Mouse (Mus musculus) ES-E14 (cell line): Measurements from ENCODE around the gene Cldn5. TPM values are rescaled to one million over a fixed set of nuclear protein-coding genes. Genes with fewer than 3 reads are reported as not detected.
A peak's percentile ranks its signal among the peaks of the same experiment; 100 is the strongest.

Source experiments
- DNase-seq: peaks from one replicate; pipeline ENCODE4 v3.0.0-alpha.2; 2013; ENCODE audit warnings: low read depth, low spot score
- H3K27ac ChIP-seq: 2 replicates; pipeline ENCODE4 v1.5.1; 2012; ENCODE audit warnings: low read depth, mild to moderate bottlenecking, low read length, moderate library complexity, mixed read lengths; ENCODE audit not compliant: poor library complexity, insufficient read depth, severe bottlenecking
- H3K36me3 ChIP-seq: 2 replicates; pipeline ENCODE4 v1.6.1; 2012; ENCODE audit warnings: mild to moderate bottlenecking, low read length, moderate library complexity, mixed read lengths; ENCODE audit not compliant: control insufficient read depth, poor library complexity, insufficient read depth, severe bottlenecking
- H3K4me1 ChIP-seq, 2 experiments: fragments of 150-350 bp in 1 of 2; sonication (generic) in 1 of 2; 2 replicates each; pipeline ENCODE4 v1.6.1; 2012; ENCODE audit warnings: low read length in 2 of 2, mild to moderate bottlenecking in 1 of 2, mixed read lengths in 1 of 2; ENCODE audit not compliant: control insufficient read depth in 2 of 2, insufficient read depth in 2 of 2, poor library complexity in 1 of 2
- H3K4me3 ChIP-seq, 2 experiments: fragments of 150-350 bp in 1 of 2; sonication (generic) in 1 of 2; 2 replicates each; pipeline ENCODE4 v1.5.1; 2012; ENCODE audit warnings: low read length in 2 of 2, low read depth in 1 of 2, mild to moderate bottlenecking in 1 of 2, mixed read lengths in 1 of 2; ENCODE audit not compliant: insufficient read depth in 1 of 2, poor library complexity in 1 of 2, severe bottlenecking in 1 of 2
- H3K9ac ChIP-seq: 2 replicates; pipeline ENCODE4 v1.6.1; 2012; ENCODE audit warnings: low read depth, mild to moderate bottlenecking, low read length, mixed read lengths; ENCODE audit not compliant: poor library complexity, insufficient read depth, severe bottlenecking
- H3K9me3 ChIP-seq: fragments of 150-350 bp; sonication (generic); 2 replicates; pipeline ENCODE4 v1.6.1; 2012; ENCODE audit warnings: low read depth, mild to moderate bottlenecking, low read length; ENCODE audit not compliant: control insufficient read depth, insufficient read depth
- CHD2 ChIP-seq: IDR thresholded peaks from 2 replicates; pipeline ENCODE4 v1.6.1; 2014; ENCODE audit warnings: mild to moderate bottlenecking, low read depth, low read length, inconsistent platforms
- HCFC1 ChIP-seq: IDR thresholded peaks from 2 replicates; pipeline ENCODE4 v1.6.1; 2012; ENCODE audit warnings: low read length, inconsistent platforms, borderline replicate concordance; ENCODE audit not compliant: insufficient read depth
- MAFK ChIP-seq: IDR thresholded peaks from 2 replicates; pipeline ENCODE4 v1.6.1; 2014; ENCODE audit warnings: mild to moderate bottlenecking, low read depth, low read length, inconsistent platforms; ENCODE audit not compliant: insufficient read depth
- ZC3H11A ChIP-seq: IDR thresholded peaks from 2 replicates; pipeline ENCODE4 v1.6.1; 2012; ENCODE audit warnings: low read depth, mild to moderate bottlenecking, inconsistent platforms, low read length, borderline replicate concordance
- ZNF384 ChIP-seq: IDR thresholded peaks from 2 replicates; pipeline ENCODE4 v1.6.1; 2012; ENCODE audit warnings: low read depth, low read length, inconsistent platforms
- in situ Hi-C, 2 experiments: fragments of 600-800 bp; cut with MboI; formaldehyde crosslinking; loops; one replicate each; pipeline ENCODE4 v1.15.1; 2025; ENCODE audit warnings: low sequenced_read_pairs in 2 of 2, inconsistent platforms in 1 of 2; ENCODE audit not compliant: unreplicated experiment in 2 of 2
- total RNA-seq: library from RNA; depleted of rRNA; stranded (reverse); fragments of 300-350 nt; gene quantifications from 2 replicates; pipeline ENCODE4 v1.2.3, GENCODE M21; 2012; rRNA removed

Cldn5 gene
- total RNA-seq, 1 experiment: 2.5 TPM

DNA sequence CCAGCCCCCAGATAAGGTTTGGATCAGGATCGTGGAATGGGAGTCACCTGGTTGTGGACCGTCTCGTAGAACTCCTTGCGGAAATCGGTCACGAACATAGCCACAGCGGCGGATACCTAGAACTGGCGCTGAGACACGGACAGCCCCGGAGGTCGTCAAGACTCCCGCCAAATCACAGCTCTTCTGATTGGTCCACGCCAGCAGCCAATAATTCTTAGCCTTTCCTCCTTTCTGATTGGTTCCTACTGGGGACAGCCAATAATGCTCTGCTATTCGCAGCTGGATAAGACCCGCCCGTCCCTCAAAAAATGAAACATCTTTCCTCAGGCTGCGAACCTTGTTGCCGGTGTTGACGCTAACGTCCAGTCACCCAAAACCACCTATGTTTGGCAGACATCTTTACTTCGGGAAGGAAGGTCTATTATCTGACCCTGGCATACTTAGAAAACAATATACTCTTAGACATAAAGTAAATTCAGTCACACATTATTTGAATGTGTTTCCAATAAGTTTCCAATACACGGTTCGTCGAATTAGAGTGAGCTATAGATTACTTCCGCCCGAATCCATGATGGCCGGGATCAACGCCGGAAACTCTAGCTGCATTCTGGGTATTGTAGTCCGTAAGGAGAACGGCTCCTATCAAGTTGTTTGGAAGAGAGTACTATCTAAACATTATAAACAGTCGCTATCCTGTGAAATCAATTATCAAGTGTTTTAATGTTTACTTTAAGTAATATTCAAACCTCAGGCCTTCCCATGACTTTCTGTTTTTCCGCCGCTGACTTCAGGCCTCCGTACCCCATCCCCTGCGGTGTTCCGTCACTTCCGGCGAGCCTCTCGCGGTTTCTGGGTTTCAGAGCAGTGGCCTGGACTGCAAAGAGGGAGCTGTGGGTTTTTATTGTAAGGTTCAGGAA lies 35.1 kb downstream of the Cldn5 start, which contains the start of the genes Ufd1 and Cdc45:
Gene Ufd1 (plus strand): TSS at position 312 of the 917 bp plus-strand sequence.
Gene Cdc45 (minus strand): TSS at position 520 of the 917 bp plus-strand sequence.
- Histone ChIP-seq H3K27ac (peak within 1 kb of the TSS; percentile 37), H3K36me3 (peaks cover 19% of the 10 kb centered on the region)
- DNase-seq: peak; percentile 88

DNA sequence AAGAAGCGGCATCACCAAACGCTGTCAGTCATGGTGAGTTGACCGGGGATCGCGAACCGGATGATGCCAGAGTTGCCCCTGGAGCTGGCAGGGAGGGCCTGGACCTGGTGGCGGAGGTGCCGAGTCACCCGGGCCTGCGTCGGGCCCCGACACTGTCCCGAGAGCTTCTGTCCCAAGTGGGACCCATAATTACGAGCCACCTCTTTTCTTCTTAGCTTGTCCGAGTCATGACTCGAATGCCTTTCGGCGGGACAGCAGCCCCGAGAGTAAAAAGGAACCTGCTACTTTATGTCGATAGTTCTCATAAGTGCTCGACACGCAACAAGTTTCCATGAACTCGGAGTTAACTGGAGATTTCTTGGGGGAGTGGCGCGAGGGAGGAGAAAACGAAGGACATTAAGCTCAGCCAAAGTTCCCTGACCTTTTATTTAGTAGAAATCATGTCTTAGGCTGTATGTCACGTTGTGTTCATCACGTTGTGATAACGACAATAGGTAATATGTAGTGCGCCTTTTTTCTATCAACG lies 35.8 kb downstream of the Cldn5 start:
- H3K4me3 ChIP-seq: peak overlapping the region; percentile 83 to 87
- H3K27ac ChIP-seq: peak overlapping the region; percentile 37
- no peaks in the 10 kb centered on the region for H3K9me3 ChIP-seq
- DNase-seq: no peak
- no peak for TF ChIP-seq MAFK
- no peak for TF ChIP-seq HCFC1
- no peak for TF ChIP-seq ZC3H11A
- H3K4me1 ChIP-seq: peaks cover 0 to 3% of the 10 kb centered on the region in 2 experiments; a peak in 1 of 4 replicates
- in situ Hi-C loops: no loop called here
- H3K36me3 ChIP-seq: peaks cover 18% of the 10 kb centered on the region
- H3K9ac ChIP-seq: peak overlapping the region; percentile 91

More for the DNA sequence above, 35.1 kb downstream of the Cldn5 start, which contains the start of the genes Ufd1 and Cdc45:
- H3K9ac ChIP-seq: peak within 1 kb of the TSS; percentile 95
- TF ChIP-seq MAFK (no peak), CHD2 (peak; percentile 97), HCFC1 (peak; percentile 97), ZC3H11A (no peak), ZNF384 (0 out of 2 replicates have a peak, but pooled peaks have one; percentile 9)
- no peaks in the 10 kb centered on the region for H3K9me3 ChIP-seq
- in situ Hi-C loops: no loop called here
- peaks cover 0 to 3% of the 10 kb centered on the region in 2 experiments; a peak in 1 of 4 replicates for H3K4me1 ChIP-seq
- peak within 1 kb of the TSS; percentile 83 to 87 for H3K4me3 ChIP-seq

DNA sequence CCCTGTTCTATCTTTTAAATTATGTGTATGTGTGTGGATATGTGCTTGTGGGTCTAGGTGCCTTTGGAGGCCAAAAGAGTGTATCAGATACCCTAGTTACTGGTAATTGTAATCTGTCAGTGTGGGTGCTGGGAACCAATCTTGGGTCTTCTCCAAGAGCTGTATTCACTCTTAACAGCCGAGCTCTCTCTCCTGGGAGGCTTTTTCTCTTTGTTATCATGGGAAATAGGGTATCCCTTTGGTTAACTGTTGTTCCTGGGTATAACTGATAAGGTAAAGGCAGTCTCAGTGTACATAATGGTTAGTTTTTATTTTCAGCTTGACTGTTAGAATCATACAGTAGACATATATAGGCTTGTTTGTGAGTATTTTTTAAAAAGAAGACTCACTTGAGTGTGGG lies 45.7 kb downstream of the Cldn5 start:
- peaks cover 49% of the 10 kb centered on the region for H3K36me3 ChIP-seq
- in situ Hi-C loops: no loop called here
- no peak overlapping the region for H3K9ac ChIP-seq
- H3K27ac ChIP-seq: no peak overlapping the region
- no peak overlapping the region for H3K4me3 ChIP-seq
- no peaks in the 10 kb centered on the region for H3K9me3 ChIP-seq
- no peaks in the 10 kb centered on the region for H3K4me1 ChIP-seq
- no peak for TF ChIP-seq HCFC1
- TF ChIP-seq CHD2: no peak
- TF ChIP-seq MAFK: no peak
- DNase-seq: no peak

DNA sequence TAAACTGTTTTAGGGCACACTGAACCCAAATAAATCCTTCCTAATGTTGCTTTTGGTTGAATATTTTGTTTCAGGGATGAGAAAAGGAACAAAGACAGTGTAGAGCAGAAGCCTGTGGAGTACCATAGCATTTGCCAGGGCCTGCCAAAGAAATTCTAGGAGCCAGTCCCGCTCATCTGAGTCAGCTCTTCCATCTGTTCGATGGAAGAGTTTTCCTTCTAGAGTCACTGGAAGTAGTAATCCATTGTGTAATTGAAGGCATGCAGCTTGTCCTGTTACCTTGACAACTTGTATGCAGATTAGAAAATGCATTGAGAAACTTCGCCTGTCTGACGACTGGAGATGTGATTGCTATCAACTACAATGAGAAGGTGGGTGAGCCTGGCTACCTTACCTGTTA lies 46.3 kb downstream of the Cldn5 start:
- H3K36me3 ChIP-seq: peaks cover 46% of the 10 kb centered on the region
- no peaks in the 10 kb centered on the region for H3K4me1 ChIP-seq
- no peak overlapping the region for H3K9ac ChIP-seq
- DNase-seq: no peak
- no peak overlapping the region for H3K4me3 ChIP-seq
- no peak overlapping the region for H3K27ac ChIP-seq
- no peak for TF ChIP-seq CHD2
- TF ChIP-seq HCFC1: no peak
- no peak for TF ChIP-seq ZC3H11A
- no peak for TF ChIP-seq MAFK
- no peak for TF ChIP-seq ZNF384
- no peaks in the 10 kb centered on the region for H3K9me3 ChIP-seq
- in situ Hi-C loops: no loop called here

Other genes with a start within 250 kb of the Cldn5 start
- gene Tbx1, start 186.2 kb upstream of the Cldn5 start, total RNA-seq: 0.11 and 0.27 TPM in 2 replicates
- 0.11 TPM in 1 of 2 replicates, not detected in the other for gene Gp1bb, start 154.4 kb upstream of the Cldn5 start, total RNA-seq
- 0.85 and 1.7 TPM in 2 replicates for gene Gm49601, start 150.4 kb upstream of the Cldn5 start, total RNA-seq
- 0.74 and 3.0 TPM in 2 replicates for gene Sept5, start 146.9 kb upstream of the Cldn5 start, total RNA-seq
- gene Ufd1, start 34.9 kb downstream of the Cldn5 start, total RNA-seq: 49.0 and 49.2 TPM in 2 replicates
- gene Cdc45, start 35.1 kb downstream of the Cldn5 start, total RNA-seq: 52.5 and 53.5 TPM in 2 replicates
- 10.5 and 14.6 TPM in 2 replicates for gene 2510002D24Rik, start 59.7 kb downstream of the Cldn5 start, total RNA-seq
- gene Gm28539, start 59.7 kb downstream of the Cldn5 start, total RNA-seq: 1.4 TPM in 1 of 2 replicates, not detected in the other
- 58.5 and 73.9 TPM in 2 replicates for gene Mrpl40, start 100.0 kb downstream of the Cldn5 start, total RNA-seq
- gene Hira, start 100.2 kb downstream of the Cldn5 start, total RNA-seq: 58.2 and 67.3 TPM in 2 replicates